Mouse (Mus musculus): ENCODE data around the gene Pacs1.
A peak's percentile ranks its signal among the peaks of the same experiment; 100 is the strongest.

Pacs1 gene

DNA sequence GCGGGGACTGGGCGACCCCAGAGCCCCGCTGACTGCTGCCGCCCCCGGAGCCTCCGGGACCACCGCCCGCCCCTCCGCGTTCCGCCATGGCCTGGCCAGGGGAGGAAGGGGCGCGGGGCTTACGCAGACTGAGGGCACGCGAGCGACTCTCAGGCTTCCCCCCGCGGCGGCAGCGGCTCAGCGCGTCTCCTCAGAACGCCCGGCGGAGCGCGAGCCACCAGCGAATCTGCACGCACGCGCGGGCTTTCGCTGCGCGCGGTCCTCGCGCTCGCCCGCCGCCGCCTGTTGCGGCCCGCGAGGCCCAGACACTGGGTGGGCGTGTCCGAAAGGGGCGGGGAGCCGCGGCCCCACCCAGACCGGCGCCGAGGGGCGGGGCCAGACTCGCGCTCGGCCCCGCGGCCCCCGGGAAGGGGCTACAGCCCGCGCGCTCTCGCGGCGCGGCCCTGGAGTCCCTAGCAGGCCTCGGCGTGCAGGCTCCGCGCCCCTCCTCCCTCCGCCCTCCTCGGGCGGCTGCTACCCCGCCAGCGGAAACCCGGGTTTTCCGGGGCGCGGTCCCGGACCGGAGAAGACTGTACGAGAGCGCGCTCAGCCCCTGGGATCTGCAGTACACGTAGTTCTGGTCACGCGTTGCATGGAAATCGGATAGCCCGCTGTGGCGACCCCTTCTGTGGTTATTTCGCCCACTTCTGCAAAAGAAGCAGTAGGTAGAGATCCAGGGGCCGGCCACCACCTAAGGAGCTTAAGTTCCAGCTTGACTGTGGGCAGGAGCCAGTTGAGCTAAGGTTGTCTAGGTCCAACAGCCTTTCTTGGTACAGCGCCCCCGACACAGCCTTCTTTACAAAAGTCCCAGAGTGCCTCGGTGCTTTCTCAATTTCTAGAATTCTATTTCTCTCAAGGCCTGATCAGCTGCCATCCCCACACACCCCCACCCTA, at the start of gene Pacs1:
TSS of gene Pacs1 (minus strand) at position 319 of the 933 bp plus-strand sequence.
- peak; percentile 94 to 98 for DNase-seq

DNA sequence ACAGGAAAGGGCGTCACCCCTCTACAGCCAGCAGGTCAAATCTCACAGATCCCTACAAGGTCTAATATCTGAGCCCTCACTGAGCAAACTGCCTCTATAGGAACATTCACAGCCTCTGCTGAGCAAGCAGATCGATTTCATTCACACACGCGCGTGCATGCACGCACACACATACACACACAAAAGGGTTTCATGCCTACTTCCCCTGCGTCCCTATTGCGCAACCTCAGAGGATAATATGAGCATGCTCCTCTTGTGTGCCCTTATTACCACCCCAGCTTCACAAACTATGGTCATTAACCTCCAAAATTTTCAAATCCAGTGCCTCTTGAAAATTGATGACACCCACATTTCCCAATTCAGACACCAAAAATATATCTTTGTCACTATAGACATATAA, 40.3 kb upstream of the Pacs1 start:
- DNase-seq = no peak

DNA sequence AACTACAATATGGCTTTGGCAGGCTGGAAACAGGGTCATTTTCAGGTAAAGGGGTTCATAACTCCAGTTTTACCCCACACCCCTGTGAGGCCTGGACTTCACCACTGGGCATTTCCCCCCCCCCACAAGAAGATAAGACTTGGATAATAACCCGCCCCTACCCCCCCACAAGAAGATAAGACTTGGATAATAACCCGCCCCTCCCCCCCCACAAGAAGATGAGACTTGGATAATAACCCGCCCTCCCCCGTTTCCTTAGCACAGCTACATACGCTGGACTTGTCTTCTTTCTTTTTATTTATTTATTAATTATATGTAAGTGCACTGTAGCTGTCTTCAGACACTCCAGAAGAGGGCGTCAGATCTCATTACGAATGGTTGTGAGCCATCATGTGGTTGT, 36.1 kb upstream of the Pacs1 start:
- no peak for DNase-seq

DNA sequence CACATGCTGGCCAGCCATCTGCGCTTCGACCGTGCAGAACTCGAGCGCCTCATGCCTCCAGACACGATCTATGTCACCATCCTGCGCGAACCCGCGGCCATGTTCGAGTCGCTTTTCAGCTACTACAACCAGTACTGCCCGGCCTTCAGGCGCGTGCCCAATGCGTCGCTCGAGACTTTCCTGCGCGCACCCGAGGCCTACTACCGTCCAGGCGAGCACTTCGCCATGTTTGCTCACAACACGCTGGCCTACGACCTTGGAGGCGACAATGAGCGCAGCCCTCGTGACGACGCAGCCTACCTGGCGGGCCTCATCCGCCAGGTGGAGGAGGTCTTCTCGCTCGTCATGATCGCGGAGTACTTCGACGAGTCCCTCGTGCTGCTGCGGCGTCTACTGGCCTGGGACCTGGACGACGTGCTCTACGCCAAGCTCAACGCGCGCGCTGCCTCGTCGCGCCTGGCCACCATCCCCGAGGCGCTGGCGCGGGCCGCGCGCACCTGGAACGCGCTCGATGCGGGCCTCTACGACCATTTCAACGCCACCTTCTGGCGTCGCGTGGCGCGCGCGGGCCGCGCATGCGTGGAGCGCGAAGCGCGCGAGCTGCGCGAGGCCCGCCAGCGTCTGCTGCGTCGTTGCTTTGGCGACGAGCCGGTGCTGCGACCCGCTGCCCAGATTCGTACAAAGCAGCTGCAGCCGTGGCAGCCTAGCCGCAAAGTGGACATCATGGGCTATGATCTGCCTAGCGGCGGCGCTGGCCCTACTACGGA, 34.2 kb upstream of the Pacs1 start:
- DNase-seq = peak; percentile 19 to 27

DNA sequence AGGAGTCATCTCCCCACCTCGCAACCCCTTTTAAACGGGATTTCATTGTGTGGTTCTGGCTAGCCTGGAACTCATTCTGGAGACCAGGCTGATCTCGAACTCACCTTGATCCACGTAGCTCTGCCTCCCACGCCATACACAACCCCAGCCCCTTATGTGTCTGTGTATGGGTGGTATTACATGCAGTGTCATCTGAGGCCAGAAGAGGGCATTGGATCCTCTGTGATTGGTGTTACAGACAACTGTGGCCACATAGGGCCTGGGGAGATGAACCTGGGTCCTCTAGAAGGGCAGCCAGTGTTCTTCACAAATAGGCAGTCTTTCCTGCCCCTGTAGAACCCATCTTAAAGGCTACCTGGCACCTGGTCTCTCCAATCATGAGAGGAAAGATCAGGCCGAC, 33.4 kb upstream of the Pacs1 start:
- no peak for DNase-seq

DNA sequence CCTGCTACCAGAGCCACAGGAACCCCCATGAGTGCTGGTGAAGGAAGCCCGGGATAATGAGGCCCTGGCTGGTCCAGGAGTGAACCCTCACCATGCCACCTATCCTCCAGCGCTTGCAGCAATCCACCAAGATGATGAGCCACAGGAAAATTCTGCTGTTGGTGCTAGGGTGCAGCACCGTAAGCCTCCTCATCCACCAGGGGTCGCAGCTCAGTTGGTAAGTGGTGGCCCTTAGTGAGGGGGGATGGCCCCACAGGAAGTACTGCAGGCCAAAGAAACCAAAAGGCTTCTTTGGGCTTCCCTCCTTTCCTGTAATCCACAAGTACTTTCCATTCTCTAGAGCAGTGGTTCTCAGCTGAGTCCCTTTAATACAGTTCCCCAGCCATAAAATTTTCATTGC, 29.5 kb upstream of the Pacs1 start:
- peak; percentile 79 to 81 for DNase-seq

DNA sequence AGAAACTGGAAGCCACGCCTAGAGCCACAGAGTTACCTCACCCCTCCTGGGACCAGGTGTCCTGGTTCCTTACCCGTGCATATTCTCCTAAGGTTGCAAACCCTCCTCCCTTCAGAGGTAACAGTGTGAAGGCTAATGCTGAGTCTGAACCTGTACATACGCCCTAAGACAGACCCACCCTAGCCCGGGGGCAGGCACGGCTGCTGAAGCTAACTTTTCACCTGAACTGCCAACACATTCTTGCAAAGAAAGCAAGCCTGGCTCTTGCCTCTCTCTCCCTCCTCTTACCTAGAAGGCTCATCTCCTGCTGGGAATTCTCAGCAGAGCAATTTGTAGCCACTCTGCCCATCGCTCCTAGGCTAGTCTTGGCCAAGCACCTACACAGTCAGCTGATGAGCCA, 27.7 kb upstream of the Pacs1 start:
- no peak for DNase-seq

DNA sequence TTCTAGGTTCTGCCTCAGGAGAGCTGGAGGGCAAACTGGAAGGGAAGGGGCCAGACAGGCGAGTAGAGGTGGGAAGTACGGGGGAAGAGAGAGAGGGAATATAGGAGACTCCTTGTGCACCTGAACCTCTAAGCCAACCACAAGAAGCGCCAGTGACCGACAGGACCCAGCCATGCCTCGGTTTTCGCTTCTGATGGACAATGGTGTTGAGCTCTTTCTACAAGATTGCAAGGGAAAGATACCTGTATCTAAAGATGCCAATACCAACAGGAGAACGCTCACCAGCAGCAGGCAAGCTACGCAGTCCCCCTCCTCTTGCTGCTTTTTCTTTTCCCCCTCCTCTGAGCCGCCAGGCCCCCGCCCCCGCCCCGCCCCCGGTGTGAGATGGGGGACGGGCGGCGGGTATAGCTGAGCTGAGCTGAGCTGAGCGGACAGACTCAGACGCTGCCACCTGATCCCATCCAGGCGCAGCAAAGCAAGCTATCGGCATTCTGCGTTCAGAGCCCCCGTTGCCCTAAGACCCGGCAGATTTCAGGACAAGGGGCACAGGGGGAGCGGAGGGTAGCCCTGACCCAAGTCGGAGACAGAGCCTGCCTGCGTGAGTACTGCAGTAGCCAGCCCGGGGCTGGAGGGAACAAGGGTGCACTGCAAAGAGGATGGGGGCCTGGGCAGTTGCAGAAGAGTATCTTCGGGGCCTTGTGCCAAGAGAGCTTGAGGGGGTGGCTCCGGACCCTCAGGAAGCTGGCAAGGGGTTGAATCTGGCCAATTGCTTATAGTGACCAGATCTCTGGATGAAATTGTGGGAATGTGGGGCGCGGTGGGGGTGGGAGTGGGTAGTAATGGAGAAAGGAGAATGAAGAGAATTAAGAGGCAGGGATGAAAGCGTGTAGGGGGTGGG, 25.2 kb upstream of the Pacs1 start, which contains the start of gene Gal3st3:
TSS of gene Gal3st3 (plus strand) at position 429 of the 898 bp plus-strand sequence.
- no peak for DNase-seq

DNA sequence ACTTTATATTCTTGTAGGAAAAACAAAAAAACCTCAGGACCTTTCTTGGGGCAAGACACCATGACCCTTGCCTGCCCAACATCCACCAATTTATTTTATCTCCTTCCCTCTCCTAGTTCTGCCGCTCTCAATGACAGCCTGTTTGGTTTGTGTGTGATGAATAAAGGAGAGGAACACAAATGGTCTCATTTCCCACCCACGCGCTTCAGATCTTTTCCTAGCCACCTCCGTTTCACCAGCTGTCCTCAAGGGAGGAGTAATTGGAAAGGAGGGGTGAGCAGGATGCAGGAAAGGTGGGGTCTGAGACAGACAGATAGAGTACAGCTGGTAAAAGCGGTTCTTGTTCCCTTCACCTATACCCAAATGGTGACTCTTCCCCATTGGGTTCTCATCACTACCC, 23.7 kb upstream of the Pacs1 start:
- no peak for DNase-seq

DNA sequence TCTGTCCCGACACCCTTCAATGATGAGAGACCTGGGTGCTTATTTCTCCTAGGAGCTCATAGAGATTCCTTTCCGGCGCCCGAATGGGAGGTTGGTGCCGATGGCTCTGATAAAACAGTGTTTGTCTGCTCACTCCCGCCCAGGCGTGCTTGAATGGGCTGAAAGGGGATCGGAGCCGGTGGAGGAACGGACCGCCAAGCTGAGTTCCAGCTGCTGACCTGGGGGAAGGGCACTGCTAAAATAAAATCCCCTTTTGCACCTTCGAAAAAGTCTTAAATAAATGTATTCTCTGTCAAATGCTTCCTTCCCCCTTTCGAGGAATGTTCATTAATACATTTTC, 22.8 kb upstream of the Pacs1 start:
- no peak for DNase-seq

DNA sequence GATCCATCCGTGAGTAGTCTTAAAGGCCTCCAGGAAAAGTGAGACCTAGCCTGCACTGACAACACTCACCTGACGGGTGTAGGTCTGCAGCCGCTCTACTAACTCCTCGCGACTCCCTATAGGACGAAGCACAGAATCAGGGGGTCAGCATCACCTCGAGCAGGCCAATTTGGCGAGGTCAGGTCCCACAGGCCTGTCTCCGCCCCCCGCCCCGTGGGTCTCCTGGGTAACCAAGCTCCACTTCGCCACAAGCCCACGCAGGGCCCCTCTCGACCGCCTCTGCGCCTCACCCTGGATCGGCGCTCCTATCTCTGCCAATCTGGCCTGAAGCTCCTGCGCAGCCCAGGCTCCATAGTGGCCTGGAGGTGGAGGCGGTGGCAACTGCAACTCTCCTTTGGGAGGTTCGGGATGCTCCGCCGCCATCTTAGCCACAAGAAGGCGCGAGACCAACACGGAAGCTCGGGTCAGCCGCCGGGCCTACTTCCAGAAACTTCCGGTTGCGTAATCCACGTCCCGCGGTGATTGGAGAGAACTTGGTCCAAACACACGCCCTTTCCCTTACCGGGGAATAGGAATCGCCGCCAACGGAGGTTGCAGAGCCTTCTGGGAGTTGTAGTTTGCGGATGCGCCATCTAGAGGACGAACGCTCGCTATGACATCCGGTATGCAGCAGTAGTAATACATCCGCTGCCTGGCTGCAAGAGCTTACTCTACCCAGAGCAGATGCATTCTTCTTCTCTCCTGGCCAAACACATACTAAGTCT, 22.2 kb upstream of the Pacs1 start, which contains the start of gene Sf3b2:
TSS of gene Sf3b2 (minus strand) at position 484 of the 764 bp plus-strand sequence.
- peak; percentile 92 to 97 for DNase-seq

DNA sequence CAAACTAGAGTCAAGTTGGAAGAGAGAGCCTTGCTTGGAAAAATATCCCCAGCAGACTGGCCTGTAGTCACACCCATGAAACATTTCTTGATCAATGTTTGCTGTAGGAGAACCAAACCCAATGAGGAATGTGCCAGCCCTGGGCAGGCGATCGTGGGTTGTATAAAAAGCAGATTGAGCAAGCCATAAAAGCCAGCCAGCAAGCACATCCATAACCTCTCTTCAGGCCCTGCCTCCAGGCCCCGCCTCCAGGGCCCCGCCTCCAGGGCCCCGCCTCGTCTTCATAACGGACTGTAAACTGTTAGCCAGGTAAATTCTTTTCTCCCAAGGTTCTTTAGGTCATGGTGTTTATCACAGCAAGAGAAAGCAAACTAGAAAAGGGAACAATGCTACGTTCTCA, 5.5 kb upstream of the Pacs1 start:
- no peak for DNase-seq

DNA sequence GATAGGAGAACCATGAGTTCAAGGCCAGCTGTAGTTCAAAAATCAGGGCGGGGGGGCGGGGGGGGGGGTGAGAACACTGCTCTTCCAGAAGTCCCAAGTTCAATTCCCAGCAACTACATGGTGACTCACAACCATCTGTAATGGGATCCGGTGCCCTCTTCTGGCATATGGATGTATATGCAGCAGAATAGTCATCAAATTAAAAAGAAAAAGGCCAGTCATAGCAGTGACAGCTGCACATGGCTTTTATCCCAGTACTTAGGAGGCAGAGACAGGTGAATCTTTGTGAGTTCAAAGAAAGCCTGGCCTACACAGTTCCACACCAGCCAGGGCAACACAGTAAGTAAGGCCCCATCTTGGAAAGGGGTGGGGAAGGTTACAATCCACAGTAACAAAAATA, 4.2 kb upstream of the Pacs1 start:
- DNase-seq = no peak

DNA sequence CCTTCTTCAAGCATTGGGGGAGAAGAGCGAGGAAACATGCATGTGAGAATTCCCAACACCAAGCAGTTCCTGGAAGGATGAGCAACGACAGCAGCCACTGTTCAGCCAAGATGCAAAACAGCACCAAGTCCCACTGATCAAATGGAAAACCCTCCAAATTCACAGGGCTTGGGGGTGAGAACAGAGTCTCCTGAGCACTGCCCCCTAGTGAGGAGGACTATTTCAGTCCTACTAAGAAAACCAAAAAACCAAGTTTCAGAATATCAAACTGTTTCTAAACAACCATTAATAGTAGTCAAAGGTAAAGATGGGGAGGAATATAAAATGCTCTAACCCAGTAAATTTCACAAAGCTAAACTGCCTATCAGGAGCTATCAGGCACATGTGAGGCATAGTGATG, 3.6 kb upstream of the Pacs1 start:
- no peak for DNase-seq

DNA sequence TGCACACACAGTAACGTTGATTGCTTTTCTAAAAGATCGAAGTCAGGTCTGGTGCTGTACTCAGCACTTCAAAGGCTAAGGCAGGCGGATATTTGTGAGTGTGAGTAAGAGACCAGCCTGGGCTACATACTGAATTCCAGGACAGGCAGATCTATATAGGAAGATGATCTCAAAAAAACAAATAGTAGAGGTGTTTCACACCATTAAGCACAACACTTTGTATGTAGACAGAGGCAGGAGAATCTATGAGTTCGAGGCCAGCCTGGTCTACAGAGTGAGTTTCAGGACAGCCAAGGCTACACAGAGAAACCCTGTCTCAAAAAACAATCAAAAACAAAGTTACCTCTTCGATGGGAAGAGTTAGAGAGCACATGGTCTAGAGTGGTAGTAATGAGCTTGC, 2.8 kb upstream of the Pacs1 start:
- no peak for DNase-seq

DNA sequence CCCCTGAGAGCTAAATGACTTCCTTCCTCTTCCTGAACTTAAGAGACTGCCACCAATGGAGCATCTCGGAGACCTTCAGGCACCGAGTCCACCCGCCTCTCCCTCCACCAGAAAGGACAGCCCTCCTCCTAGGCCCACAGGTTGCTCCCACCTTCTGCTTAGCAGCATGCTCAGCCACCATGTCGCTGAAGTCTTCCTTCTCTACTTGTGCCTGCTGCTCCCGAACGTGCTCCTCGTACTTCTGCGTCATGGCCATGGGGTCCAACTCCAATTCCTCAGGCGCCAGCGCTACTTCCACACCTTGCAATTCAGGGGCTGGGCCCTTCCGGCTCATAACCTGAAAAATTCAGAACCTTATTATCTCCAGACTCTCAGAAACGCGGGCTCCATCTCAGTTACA, 1.7 kb upstream of the Pacs1 start:
- DNase-seq = no peak

DNA sequence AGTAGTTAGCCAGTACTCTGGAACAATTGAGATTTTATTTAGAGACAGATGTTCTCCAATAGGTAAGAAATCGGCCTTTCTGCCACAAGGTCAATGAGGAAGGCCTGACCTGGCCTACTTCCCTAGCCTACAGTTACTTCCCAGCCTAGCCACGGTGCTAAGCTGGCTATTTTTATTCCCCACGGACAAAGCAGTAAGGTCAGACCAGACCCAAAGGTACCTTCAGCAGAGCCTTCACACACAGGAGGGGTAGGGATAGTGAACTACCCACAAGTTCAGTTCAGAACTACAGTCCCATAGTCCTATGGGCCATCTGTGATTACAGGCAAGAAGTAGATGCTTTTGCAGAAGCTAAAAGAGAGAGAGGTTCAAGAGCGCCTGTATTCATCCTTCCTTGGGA, 997 bp upstream of the Pacs1 start:
- no peak for DNase-seq

DNA sequence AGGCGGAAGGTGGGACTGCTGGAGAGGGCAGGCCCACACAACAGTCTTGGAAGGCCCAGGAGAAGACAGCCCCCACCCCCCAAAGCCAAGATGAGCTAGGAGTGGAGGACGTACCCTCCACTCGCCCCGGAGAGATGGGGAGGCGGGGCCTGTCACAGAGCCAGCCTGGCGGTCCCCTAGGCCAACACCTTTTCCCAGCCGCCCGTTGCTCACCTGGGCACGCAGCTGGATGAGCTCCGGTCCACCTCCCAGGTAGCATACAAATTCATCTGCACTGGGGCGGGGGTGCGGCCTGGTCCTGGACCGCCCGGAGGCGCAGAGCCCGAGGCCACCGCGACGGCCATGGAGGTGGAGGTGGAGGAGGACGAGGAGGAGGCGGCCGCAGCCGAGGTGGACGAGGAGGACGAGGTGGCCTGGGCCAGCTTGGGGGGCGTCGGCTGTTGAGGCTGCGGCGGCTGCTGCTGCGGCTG, 558 bp downstream of the Pacs1 start:
- DNase-seq = peak in 1 of 2 experiments; percentile 47

DNA sequence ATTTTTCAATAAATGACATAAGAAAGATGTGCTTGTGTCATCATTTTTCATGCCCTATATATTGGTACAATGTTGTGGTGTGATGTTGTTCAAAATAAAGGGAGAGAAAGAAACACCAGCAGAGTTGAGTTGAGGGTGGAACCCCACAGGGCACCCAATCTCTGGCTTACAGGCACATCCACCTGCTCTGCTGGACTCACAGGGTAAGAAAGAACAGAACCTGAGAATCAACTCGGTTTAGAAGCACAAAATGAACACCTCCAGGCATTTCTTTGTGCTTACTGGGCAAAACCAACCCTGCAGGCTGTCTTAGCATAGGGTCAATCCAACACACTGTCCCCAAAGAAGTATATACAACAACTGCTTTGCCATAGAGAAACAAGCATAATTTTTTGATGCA, 1.5 kb downstream of the Pacs1 start:
- no peak for DNase-seq

DNA sequence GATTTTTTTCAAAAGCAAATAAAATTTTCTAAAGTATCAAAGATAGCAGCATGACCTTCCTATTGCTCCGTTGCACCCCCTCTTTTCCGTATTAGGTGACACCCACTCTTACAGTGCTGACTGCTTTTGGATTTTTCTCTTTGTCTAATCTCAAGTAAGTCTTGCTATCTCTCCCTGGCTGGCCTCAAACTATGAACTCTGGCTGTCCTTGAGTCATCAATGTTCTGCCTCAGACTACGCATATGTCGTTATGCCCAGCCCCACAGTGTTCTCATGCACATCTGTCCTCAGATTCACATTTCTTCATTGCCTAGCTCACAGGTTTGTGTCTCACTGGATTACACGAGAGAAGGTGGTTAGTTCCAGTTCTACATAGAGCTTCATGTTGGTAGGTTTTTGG, 3.5 kb downstream of the Pacs1 start:
- DNase-seq = no peak

DNA sequence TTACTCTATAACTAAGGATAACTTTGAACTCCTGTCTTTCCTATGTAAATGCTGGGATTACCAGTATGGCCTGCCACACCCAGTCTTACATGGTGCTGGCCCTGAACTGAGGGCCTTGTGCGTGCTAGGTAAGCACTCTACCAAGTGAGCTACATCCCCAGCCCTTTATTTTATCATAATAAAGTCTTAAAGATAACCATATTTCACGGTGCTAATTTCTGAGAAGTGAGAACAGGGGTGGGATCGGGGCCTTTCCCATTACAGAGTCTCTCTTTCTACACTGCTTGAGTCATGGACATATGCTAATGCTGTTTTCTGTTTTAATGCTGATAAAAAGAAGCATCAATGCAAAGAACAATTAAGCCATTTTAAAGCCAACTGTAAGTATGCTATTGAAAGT, 4.0 kb downstream of the Pacs1 start:
- no peak for DNase-seq

DNA sequence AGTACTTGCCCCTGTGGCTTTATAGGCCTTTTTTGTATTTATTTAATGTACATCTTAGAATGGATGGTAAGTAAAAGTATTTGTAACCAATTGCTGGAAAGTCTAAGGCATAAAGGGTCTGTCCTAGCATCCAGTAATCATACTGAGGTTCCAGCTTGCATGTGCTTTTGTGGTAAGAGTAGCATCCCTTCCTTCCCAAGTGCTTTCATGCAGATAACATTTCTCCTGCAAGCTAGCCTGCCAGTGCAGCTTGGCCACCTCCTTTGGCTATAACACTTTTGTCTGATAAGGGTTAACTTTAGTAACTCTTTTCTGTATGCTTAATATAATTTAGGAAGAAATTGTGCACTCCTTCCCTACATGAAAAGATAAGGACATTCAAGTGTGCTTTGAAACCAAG, 4.9 kb downstream of the Pacs1 start:
- no peak for DNase-seq

Measured in thymus, postnatal 36 days (tissue).